Mouse (Mus musculus): ENCODE results near the gene AI413582. TPM values are rescaled to one million over a fixed set of nuclear protein-coding genes. Genes with fewer than 3 reads are reported as not detected.
A peak's percentile ranks its signal among the peaks of the same experiment; 100 is the strongest.

Gene AI413582
- polyA plus RNA-seq, 1 experiment: 20.7 TPM

- H3K27ac ChIP-seq (ENCODE audit: control insufficient read depth, insufficient read depth, low read depth, low read length): no peak overlapping the region
- H3K4me3 ChIP-seq (ENCODE audit: control insufficient read depth, low read depth, low read length): no peak overlapping the region
- no peaks in the 10 kb centered on the region for H3K27me3 ChIP-seq (ENCODE audit: control insufficient read depth, insufficient read depth, low read length)
- TF ChIP-seq POLR2A (IDR thresholded peaks at IDR 0.05; ENCODE audit: control insufficient read depth, low read depth, low read length): no peak
- no peak for TF ChIP-seq CTCF (IDR thresholded peaks at IDR 0.05; ENCODE audit: control insufficient read depth, insufficient read depth, insufficient replicate concordance, low read depth, low read length)
- H3K36me3 ChIP-seq (ENCODE audit: control insufficient read depth, insufficient read depth, low read length): no peaks in the 10 kb centered on the region
- no peaks in the 10 kb centered on the region for H3K4me1 ChIP-seq (ENCODE audit: control insufficient read depth, insufficient read depth, low read length)
Observed at GRCm38 (mm10) chr17:27603522-27604234, 38.1 kb upstream of the AI413582 start.

GRCm38 (mm10) chr17:27603036-27603435 is 37.5 kb upstream of the AI413582 start:
- no peak overlapping the region for H3K4me3 ChIP-seq (ENCODE audit: control insufficient read depth, low read depth, low read length)
- H3K4me1 ChIP-seq (ENCODE audit: control insufficient read depth, insufficient read depth, low read length): no peaks in the 10 kb centered on the region
- H3K36me3 ChIP-seq (ENCODE audit: control insufficient read depth, insufficient read depth, low read length): no peaks in the 10 kb centered on the region
- H3K27me3 ChIP-seq (ENCODE audit: control insufficient read depth, insufficient read depth, low read length): no peaks in the 10 kb centered on the region
- H3K27ac ChIP-seq (ENCODE audit: control insufficient read depth, insufficient read depth, low read depth, low read length): no peak overlapping the region
- TF ChIP-seq POLR2A (IDR thresholded peaks at IDR 0.05; ENCODE audit: control insufficient read depth, low read depth, low read length): no peak
- TF ChIP-seq CTCF (IDR thresholded peaks at IDR 0.05; ENCODE audit: control insufficient read depth, insufficient read depth, insufficient replicate concordance, low read depth, low read length): no peak

DNA sequence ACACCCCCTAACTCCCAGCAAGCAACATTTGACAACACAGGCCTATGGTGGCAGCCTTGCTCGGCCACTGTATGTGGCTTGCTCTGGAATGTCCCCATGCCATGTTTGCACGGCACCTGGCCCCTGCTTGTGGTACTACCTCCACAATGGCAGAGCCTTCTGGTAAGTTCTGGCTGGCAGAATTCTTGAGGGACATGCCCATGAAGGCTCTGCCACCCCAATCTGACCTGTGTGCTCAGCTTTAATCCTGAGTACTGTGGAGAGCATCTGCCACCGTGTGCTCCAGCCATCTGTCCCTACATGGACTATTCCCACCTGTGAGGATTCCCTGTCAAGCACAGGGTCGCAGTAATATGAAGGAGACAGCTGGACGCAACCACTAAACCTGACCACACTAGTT is 35.3 kb upstream of the AI413582 start:
- Histone ChIP-seq H3K4me1 (ENCODE audit: control insufficient read depth, insufficient read depth, low read length) (no peaks in the 10 kb centered on the region), H3K27ac (ENCODE audit: control insufficient read depth, insufficient read depth, low read depth, low read length) (no peak overlapping the region), H3K4me3 (ENCODE audit: control insufficient read depth, low read depth, low read length) (no peak overlapping the region), H3K27me3 (ENCODE audit: control insufficient read depth, insufficient read depth, low read length) (no peaks in the 10 kb centered on the region), H3K36me3 (ENCODE audit: control insufficient read depth, insufficient read depth, low read length) (no peaks in the 10 kb centered on the region)
- TF ChIP-seq POLR2A (IDR thresholded peaks at IDR 0.05; ENCODE audit: control insufficient read depth, low read depth, low read length) (no peak), CTCF (IDR thresholded peaks at IDR 0.05; ENCODE audit: control insufficient read depth, insufficient read depth, insufficient replicate concordance, low read depth, low read length) (no peak)

DNA sequence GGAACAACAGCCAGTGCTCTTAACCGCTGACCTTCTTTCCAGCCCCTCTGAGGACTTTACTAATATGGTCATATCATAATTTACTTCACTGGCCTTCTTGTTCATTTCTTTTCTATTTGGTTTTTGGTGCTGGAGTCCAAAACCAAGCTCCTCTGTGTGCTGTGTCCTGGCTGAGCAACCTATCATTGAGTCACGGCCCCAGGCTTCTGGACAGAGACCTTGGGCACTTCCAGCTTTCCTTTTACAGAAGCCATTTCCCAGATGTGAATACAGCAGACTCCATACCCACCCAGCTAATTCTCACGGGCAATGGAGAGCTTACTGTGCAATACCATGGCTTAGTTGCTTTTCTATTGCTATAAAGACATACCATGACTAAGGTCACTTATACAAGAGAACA is 34.7 kb upstream of the AI413582 start:
- no peaks in the 10 kb centered on the region for H3K4me1 ChIP-seq (ENCODE audit: control insufficient read depth, insufficient read depth, low read length)
- H3K4me3 ChIP-seq (ENCODE audit: control insufficient read depth, low read depth, low read length): no peak overlapping the region
- H3K27me3 ChIP-seq (ENCODE audit: control insufficient read depth, insufficient read depth, low read length): no peaks in the 10 kb centered on the region
- H3K36me3 ChIP-seq (ENCODE audit: control insufficient read depth, insufficient read depth, low read length): no peaks in the 10 kb centered on the region
- no peak for TF ChIP-seq CTCF (IDR thresholded peaks at IDR 0.05; ENCODE audit: control insufficient read depth, insufficient read depth, insufficient replicate concordance, low read depth, low read length)
- no peak for TF ChIP-seq POLR2A (IDR thresholded peaks at IDR 0.05; ENCODE audit: control insufficient read depth, low read depth, low read length)
- H3K27ac ChIP-seq (ENCODE audit: control insufficient read depth, insufficient read depth, low read depth, low read length): no peak overlapping the region

DNA sequence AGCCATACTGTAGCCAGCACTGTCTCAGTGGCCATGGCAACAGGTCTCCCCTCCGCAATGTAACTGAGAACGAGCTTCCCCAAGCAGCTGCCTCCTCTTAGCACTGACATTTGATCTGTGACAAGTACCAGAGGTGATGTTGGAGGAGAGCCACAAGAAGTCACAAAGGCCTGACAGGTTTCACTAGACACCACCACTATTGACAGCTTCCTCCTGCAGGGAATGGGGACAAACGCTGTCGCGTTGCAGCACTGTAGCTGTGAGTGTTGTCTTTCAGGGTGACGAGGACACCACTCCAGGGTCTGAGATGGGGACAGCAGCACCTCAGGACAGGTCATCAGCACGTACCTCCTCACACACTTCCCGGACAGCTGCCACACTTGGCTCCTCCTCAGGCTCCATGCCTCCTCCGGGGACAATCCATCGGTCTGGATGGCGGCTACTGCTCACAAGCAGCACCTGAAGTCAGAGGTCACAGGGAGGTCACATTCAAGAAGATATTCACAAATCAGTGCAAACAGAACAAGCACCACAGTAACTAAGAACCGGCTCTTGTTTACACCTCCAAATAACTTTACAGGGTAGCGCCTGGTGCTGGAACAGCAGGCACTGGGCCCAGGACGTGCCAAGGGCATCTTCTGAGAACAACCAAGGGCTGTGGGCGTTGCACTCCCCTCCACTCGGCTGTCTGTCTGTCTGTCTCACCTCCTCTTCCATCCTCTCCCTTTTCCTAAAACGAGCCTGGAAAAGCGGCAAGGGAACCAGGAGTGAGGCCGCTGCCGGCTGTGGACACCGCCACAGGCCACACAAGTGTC is 31.0 kb upstream of the AI413582 start:
- no peak overlapping the region for H3K4me3 ChIP-seq (ENCODE audit: control insufficient read depth, low read depth, low read length)
- TF ChIP-seq CTCF (IDR thresholded peaks at IDR 0.05; ENCODE audit: control insufficient read depth, insufficient read depth, insufficient replicate concordance, low read depth, low read length) (no peak), POLR2A (IDR thresholded peaks at IDR 0.05; ENCODE audit: control insufficient read depth, low read depth, low read length) (no peak)
- no peaks in the 10 kb centered on the region for H3K27me3 ChIP-seq (ENCODE audit: control insufficient read depth, insufficient read depth, low read length)
- H3K27ac ChIP-seq (ENCODE audit: control insufficient read depth, insufficient read depth, low read depth, low read length): peak overlapping the region; percentile 10; the same call in 1 of the 2 replicates
- peaks cover 1% of the 10 kb centered on the region; the same call in 1 of the 2 replicates for H3K36me3 ChIP-seq (ENCODE audit: control insufficient read depth, insufficient read depth, low read length)
- no peaks in the 10 kb centered on the region for H3K4me1 ChIP-seq (ENCODE audit: control insufficient read depth, insufficient read depth, low read length)

GRCm38 (mm10) chr17:27595659-27596375 is 30.3 kb upstream of the AI413582 start:
- TF ChIP-seq POLR2A (IDR thresholded peaks at IDR 0.05; ENCODE audit: control insufficient read depth, low read depth, low read length) (no peak), CTCF (IDR thresholded peaks at IDR 0.05; ENCODE audit: control insufficient read depth, insufficient read depth, insufficient replicate concordance, low read depth, low read length) (no peak)
- no peaks in the 10 kb centered on the region for H3K27me3 ChIP-seq (ENCODE audit: control insufficient read depth, insufficient read depth, low read length)
- no peak overlapping the region for H3K4me3 ChIP-seq (ENCODE audit: control insufficient read depth, low read depth, low read length)
- H3K4me1 ChIP-seq (ENCODE audit: control insufficient read depth, insufficient read depth, low read length): no peaks in the 10 kb centered on the region
- peak overlapping the region; percentile 10; the same call in 1 of the 2 replicates for H3K27ac ChIP-seq (ENCODE audit: control insufficient read depth, insufficient read depth, low read depth, low read length)
- H3K36me3 ChIP-seq (ENCODE audit: control insufficient read depth, insufficient read depth, low read length): peaks cover 1% of the 10 kb centered on the region

- Histone ChIP-seq H3K27ac (ENCODE audit: control insufficient read depth, insufficient read depth, low read depth, low read length) (no peak overlapping the region), H3K4me3 (ENCODE audit: control insufficient read depth, low read depth, low read length) (no peak overlapping the region), H3K36me3 (ENCODE audit: control insufficient read depth, insufficient read depth, low read length) (peaks cover 1% of the 10 kb centered on the region), H3K27me3 (ENCODE audit: control insufficient read depth, insufficient read depth, low read length) (no peaks in the 10 kb centered on the region), H3K4me1 (ENCODE audit: control insufficient read depth, insufficient read depth, low read length) (peaks cover 2% of the 10 kb centered on the region; the same call in 1 of the 2 replicates)
- TF ChIP-seq POLR2A (IDR thresholded peaks at IDR 0.05; ENCODE audit: control insufficient read depth, low read depth, low read length) (no peak), CTCF (IDR thresholded peaks at IDR 0.05; ENCODE audit: control insufficient read depth, insufficient read depth, insufficient replicate concordance, low read depth, low read length) (no peak)
Observed at GRCm38 (mm10) chr17:27592565-27592910, 27.0 kb upstream of the AI413582 start.

Data from testis, adult 2 months (tissue).